Mouse (Mus musculus) megakaryocyte, embryonic 14.5 days (primary cell): Measurements from ENCODE around the gene Unc13d. TPM values are rescaled to one million over a fixed set of nuclear protein-coding genes. Genes with fewer than 3 reads are reported as not detected.

Source experiments
- H3K27me3 ChIP-seq: replicated peaks from 2 replicates; pipeline ENCODE3; 2012; ENCODE audit warnings: inconsistent platforms
- H3K36me3 ChIP-seq: replicated peaks from 2 replicates; pipeline ENCODE3; 2012; ENCODE audit warnings: low read length, inconsistent platforms, mixed read lengths
- H3K4me1 ChIP-seq: 2 replicates; pipeline ENCODE4 v1.6.1; 2012; ENCODE audit warnings: inconsistent platforms
- H3K4me3 ChIP-seq: replicated peaks from 2 replicates; pipeline ENCODE3; 2012; ENCODE audit warnings: moderate library complexity, mild to moderate bottlenecking, inconsistent platforms
- H3K9me3 ChIP-seq: 2 replicates; pipeline ENCODE4 v1.6.1; 2012; ENCODE audit warnings: inconsistent platforms
- FLI1 ChIP-seq: IDR thresholded peaks from 2 replicates; pipeline ENCODE4 v1.6.1; 2012; ENCODE audit warnings: low read length, inconsistent platforms, mixed read lengths
- GATA1 ChIP-seq: IDR thresholded peaks from 3 replicates; pipeline ENCODE4 v1.6.1; 2012; ENCODE audit warnings: mixed read lengths, low read length, inconsistent platforms, borderline replicate concordance
- polyA plus RNA-seq: library from polyadenylated mRNA; stranded (reverse); fragments of >175 nt; gene quantifications from 2 replicates; pipeline ENCODE4 v1.2.3, GENCODE M21; 2012; ENCODE audit warnings: low replicate concordance; ENCODE audit not compliant: insufficient read depth

Gene Unc13d
- polyA plus RNA-seq, 1 experiment, result 221 TPM

DNA sequence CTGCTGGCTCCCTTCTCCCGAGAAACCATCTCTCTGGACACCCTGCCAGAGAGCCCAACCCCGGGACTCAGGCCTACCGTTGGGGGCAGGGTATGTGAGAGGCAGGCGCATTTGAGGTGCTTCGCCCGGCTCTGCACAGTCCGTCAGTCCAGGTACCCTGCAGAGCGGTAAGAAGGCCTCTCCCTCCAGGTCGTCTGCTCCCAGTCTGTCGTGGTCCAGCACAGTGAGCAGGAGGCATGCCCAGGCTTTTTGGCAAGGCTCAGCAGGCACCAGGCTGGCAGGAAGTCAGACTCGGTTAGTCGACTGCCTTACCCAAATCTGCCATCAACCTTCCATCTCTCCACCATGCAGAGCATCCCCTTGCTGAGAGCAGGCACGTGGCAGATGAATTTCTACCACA, 14.2 kb downstream of the Unc13d start:
- H3K4me3 ChIP-seq, result no peak overlapping the region
- peaks cover 100% of the 10 kb centered on the region for H3K36me3 ChIP-seq
- TF ChIP-seq GATA1 (no peak), FLI1 (no peak)
- H3K4me1 ChIP-seq, result peaks cover 91% of the 10 kb centered on the region
- H3K9me3 ChIP-seq, result no peaks in the 10 kb centered on the region
- H3K27me3 ChIP-seq, result no peaks in the 10 kb centered on the region

DNA sequence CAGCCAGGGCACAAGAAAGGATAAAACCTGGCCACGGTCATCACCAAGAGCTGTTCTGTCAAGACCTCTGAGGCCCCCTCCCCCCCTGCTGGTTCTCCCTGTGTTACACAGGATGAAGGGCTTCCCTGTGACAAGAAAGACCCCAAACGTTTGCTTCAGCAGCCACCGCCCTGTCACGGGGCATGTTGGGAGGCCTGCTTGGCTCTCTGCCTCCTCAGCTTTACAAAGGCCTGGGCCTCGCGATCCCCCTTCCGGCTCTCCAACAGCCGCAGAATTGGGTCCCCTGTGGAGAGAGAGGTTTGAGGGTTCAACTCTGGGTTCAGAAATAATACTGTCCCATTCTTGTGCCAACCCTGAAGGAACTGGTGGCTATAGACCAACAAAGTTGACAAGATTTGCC, 15.2 kb downstream of the Unc13d start:
- H3K9me3 ChIP-seq, result no peaks in the 10 kb centered on the region
- no peaks in the 10 kb centered on the region for H3K27me3 ChIP-seq
- H3K4me1 ChIP-seq, result peaks cover 91% of the 10 kb centered on the region
- peaks cover 100% of the 10 kb centered on the region for H3K36me3 ChIP-seq
- H3K4me3 ChIP-seq, result no peak overlapping the region
- TF ChIP-seq FLI1, result no peak
- TF ChIP-seq GATA1, result no peak

- Histone ChIP-seq H3K9me3 (no peaks in the 10 kb centered on the region), H3K4me3 (no peak overlapping the region), H3K4me1 (peaks cover 91% of the 10 kb centered on the region), H3K36me3 (peaks cover 100% of the 10 kb centered on the region), H3K27me3 (no peaks in the 10 kb centered on the region)
- TF ChIP-seq GATA1, result no peak
- TF ChIP-seq FLI1, result no peak
These were observed 15.9 kb downstream of the Unc13d start for GRCm38 (mm10) chr11:116061641-116062415.

GRCm38 (mm10) chr11:116060596-116060995, 17.2 kb downstream of the Unc13d start:
- peak overlapping the region; percentile 69 for H3K4me3 ChIP-seq
- H3K9me3 ChIP-seq, result no peaks in the 10 kb centered on the region
- H3K4me1 ChIP-seq, result peaks cover 97% of the 10 kb centered on the region
- peaks cover 100% of the 10 kb centered on the region for H3K36me3 ChIP-seq
- TF ChIP-seq FLI1, result no peak
- TF ChIP-seq GATA1, result no peak
- no peaks in the 10 kb centered on the region for H3K27me3 ChIP-seq

GRCm38 (mm10) chr11:116059691-116060025, 18.1 kb downstream of the Unc13d start:
- TF ChIP-seq GATA1, result no peak
- TF ChIP-seq FLI1, result no peak
- Histone ChIP-seq H3K36me3 (peaks cover 100% of the 10 kb centered on the region), H3K27me3 (no peaks in the 10 kb centered on the region), H3K4me1 (peaks cover 98% of the 10 kb centered on the region), H3K9me3 (no peaks in the 10 kb centered on the region), H3K4me3 (peak overlapping the region; percentile 39)

GRCm38 (mm10) chr11:116058868-116059690, 18.7 kb downstream of the Unc13d start:
- Histone ChIP-seq H3K4me3 (peak overlapping the region; percentile 15), H3K36me3 (peaks cover 100% of the 10 kb centered on the region), H3K4me1 (peaks cover 97% of the 10 kb centered on the region), H3K9me3 (no peaks in the 10 kb centered on the region), H3K27me3 (no peaks in the 10 kb centered on the region)
- no peak for TF ChIP-seq GATA1
- TF ChIP-seq FLI1, result no peak

GRCm38 (mm10) chr11:116058022-116058614, 19.6 kb downstream of the Unc13d start:
- H3K36me3 ChIP-seq, result peaks cover 100% of the 10 kb centered on the region
- no peaks in the 10 kb centered on the region for H3K9me3 ChIP-seq
- peaks cover 96% of the 10 kb centered on the region for H3K4me1 ChIP-seq
- H3K4me3 ChIP-seq, result peak overlapping the region; percentile 86
- TF ChIP-seq GATA1 (no peak), FLI1 (no peak)
- H3K27me3 ChIP-seq, result no peaks in the 10 kb centered on the region

GRCm38 (mm10) chr11:116057237-116057881, 20.4 kb downstream of the Unc13d start:
- no peak for TF ChIP-seq FLI1
- 0 out of 3 replicates have a peak, but pooled peaks have one; percentile 58 for TF ChIP-seq GATA1
- H3K27me3 ChIP-seq, result no peaks in the 10 kb centered on the region

DNA sequence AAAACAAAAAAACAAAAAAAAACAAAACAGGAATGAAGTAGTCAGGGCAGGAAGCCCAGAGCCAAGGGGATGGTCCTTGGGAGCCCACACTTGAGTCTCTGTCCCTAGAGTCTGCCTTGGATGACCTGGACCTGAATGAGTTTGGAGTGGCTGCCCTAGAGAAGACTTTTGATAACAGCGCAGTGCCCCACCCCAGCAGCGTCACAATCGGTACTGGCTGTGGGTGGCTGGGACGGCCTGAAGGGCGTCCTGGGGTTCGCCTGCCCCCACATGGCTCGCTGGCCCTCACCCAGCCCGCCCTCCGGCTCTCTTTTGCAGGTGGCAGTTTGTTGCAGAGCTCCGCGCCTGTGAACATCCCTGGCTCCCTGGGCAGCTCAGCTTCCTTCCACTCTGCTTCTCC, 21.9 kb downstream of the Unc13d start:
- TF ChIP-seq FLI1 (no peak), GATA1 (no peak)
- Histone ChIP-seq H3K4me1 (peaks cover 79% of the 10 kb centered on the region), H3K36me3 (peaks cover 98% of the 10 kb centered on the region), H3K4me3 (no peak overlapping the region), H3K9me3 (no peaks in the 10 kb centered on the region), H3K27me3 (no peaks in the 10 kb centered on the region)

More at GRCm38 (mm10) chr11:116057237-116057881, 20.4 kb downstream of the Unc13d start:
- Histone ChIP-seq H3K9me3 (no peaks in the 10 kb centered on the region), H3K4me3 (peak overlapping the region; percentile 86), H3K4me1 (peaks cover 94% of the 10 kb centered on the region), H3K36me3 (peaks cover 100% of the 10 kb centered on the region)
